Mouse (Mus musculus) MN1 (cell line): ENCODE measurements around the gene Gm20817.
"Not testable (repeated sequence)": the region's sequence is repeated elsewhere in the genome, so short reads cannot be mapped to it uniquely, and the experiment has no call there.

ENCODE experiments used
- DNase-seq: peaks from one replicate; pipeline ENCODE4 v3.0.0-alpha.2; 2016; ENCODE audit warnings: low spot score

The Gm20817 gene

GRCm38 (mm10) chrY:68832628-68833027, at the start of gene Gm20817:
Gm20817 (minus strand) TSS chrY:68832728.
- DNase-seq = not testable (repeated sequence)
